Mouse (Mus musculus) stomach, postnatal 0 days (tissue): ENCODE results near the gene Elk4. TPM values are rescaled to one million over a fixed set of nuclear protein-coding genes. Genes with fewer than 3 reads are reported as not detected.
A peak's percentile ranks its signal among the peaks of the same experiment; 100 is the strongest.

Experiments used
- ATAC-seq: fragments of 200-750 bp; cut with Nextera tagmentation; 2 replicates; pipeline ENCODE4 v1.8.0; 2017; ENCODE audit not compliant: low FRiP score, low TSS enrichment
- DNase-seq: peaks from one replicate; pipeline ENCODE4 v3.0.0-alpha.2; 2016; ENCODE audit warnings: low spot score
- H3K27ac ChIP-seq: fragments of 300-500 bp; sonication (generic); replicated peaks from 2 replicates; pipeline ENCODE4 v1.5.1; 2014; ENCODE audit warnings: mild to moderate bottlenecking, control low read depth
- H3K27me3 ChIP-seq: fragments of 300-500 bp; sonication (generic); 2 replicates; pipeline ENCODE4 v1.6.1; 2014; ENCODE audit warnings: low read length; ENCODE audit not compliant: control insufficient read depth, insufficient read depth
- H3K36me3 ChIP-seq: fragments of 300-500 bp; sonication (generic); 2 replicates; pipeline ENCODE4 v1.6.1; 2014; ENCODE audit warnings: low read length, mixed read lengths; ENCODE audit not compliant: control insufficient read depth, insufficient read depth
- H3K4me1 ChIP-seq: fragments of 300-500 bp; sonication (generic); replicated peaks from 2 replicates; pipeline ENCODE4 v1.6.1; 2014; ENCODE audit warnings: antibody characterized with exemption; ENCODE audit not compliant: control insufficient read depth, insufficient read depth
- H3K4me2 ChIP-seq: fragments of 300-500 bp; sonication (generic); replicated peaks from 2 replicates; pipeline ENCODE4 v1.6.1; 2014; ENCODE audit warnings: low read depth, mild to moderate bottlenecking, control low read depth, moderate library complexity
- H3K4me3 ChIP-seq: fragments of 300-500 bp; sonication (generic); 2 replicates; pipeline ENCODE4 v1.5.1; 2014; ENCODE audit warnings: low read depth, low read length, control low read depth
- H3K9ac ChIP-seq: fragments of 300-500 bp; sonication (generic); 2 replicates; pipeline ENCODE4 v1.6.1; 2014; ENCODE audit warnings: mild to moderate bottlenecking, low read length, control low read depth, mixed read lengths
- H3K9me3 ChIP-seq: fragments of 300-500 bp; sonication (generic); 2 replicates; pipeline ENCODE4 v1.6.1; 2016; ENCODE audit warnings: low read length; ENCODE audit not compliant: control insufficient read depth
- CTCF ChIP-seq: IDR thresholded peaks from 2 replicates; pipeline ENCODE4 v1.5.1; 2016; ENCODE audit warnings: antibody characterized with exemption, low read depth, mild to moderate bottlenecking, moderate library complexity
- EP300 ChIP-seq: optimal IDR thresholded peaks from 2 replicates; pipeline ENCODE3; 2016; ENCODE audit warnings: antibody characterized with exemption
- WGBS: fragments of 180-500 bp; shearing (Covaris S2); extraction: QIAGEN DNeasy Blood & Tissue Kit; methylation state at CpG from one replicate; pipeline ENCODE4 v1.1.7; 2014; 5-methylcytosine and 5-hydroxymethylcytosine counted together
- polyA plus RNA-seq: library from polyadenylated mRNA; unstranded; fragments of >200 nt; fragmentation: Nextera tagmentation; extraction: Ambion mirVana; gene quantifications from 2 replicates; pipeline ENCODE4 v1.2.1, GENCODE M21; 2015

The Elk4 gene
- polyA plus RNA-seq, 1 experiment from 2014 or later, result 13.8 TPM

GRCm38 (mm10) chr1:131976886-131977285, 30.5 kb upstream of the Elk4 start:
- Histone ChIP-seq H3K9me3 (no peaks in the 10 kb centered on the region), H3K27me3 (no peaks in the 10 kb centered on the region), H3K36me3 (no peaks in the 10 kb centered on the region), H3K4me2 (no peak overlapping the region; the same call in 1 of the 2 replicates), H3K4me3 (no peak overlapping the region), H3K27ac (peak overlapping the region; percentile 79), H3K9ac (no peak overlapping the region), H3K4me1 (peaks cover 3% of the 10 kb centered on the region; the same call in 1 of the 2 replicates)
- whole genome bisulfite sequencing, result 71% methylated on average over 5 of the region's 5 CpGs
- ATAC-seq, result peak; percentile 71
- peak; percentile 76 for DNase-seq
- no peak for TF ChIP-seq EP300
- no peak for TF ChIP-seq CTCF

DNA sequence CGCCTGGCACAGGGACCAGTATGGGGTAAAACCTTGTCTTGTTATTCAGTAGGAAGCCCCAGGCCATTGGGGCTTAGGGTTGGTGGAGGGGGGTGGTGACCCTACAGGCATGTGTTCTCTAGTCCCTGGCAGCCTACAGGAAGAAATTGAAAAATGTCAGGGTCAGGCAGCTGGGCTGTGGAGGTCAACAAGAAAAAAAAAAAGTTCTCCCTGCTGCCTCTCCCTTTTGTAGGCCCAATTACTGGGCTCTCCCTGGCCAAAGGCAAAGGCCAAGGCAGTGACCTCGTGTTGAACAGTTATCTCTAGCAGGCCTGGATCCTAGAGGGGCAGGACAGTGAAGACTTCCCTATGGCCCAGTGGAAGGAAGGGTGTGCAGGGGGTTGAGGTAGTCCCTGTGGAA, 26.9 kb upstream of the Elk4 start:
- no peaks in the 10 kb centered on the region for H3K9me3 ChIP-seq

DNA sequence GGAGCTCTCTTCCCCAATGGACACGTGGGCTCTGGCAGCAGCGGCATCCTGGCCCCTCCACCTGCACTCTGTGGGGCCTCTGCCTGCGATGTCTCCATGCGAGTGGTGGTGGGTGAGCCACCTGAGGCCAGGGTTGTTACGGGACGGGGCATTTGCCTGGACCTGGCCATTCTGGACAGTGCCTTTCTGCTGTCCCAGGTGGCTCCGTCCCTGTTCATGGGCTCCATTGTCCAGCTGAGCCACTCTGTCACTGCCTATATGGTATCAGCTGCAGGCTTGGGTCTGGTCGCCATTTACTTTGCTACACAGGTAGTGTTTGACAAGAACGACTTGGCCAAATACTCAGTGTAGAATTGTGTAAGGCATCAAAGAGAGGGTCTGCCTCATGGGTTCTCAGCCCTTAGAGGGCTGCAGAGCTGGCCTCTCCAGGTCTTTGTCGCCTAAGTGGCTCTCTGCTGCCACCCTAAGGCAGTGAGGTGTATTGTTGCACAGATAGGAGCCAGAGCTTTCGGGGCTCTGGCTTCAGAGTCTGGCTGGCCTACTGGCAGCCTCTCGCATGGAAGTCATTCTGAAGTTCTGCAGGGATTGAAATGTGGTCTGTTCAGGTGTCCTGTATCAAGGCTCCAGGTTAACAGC, 25.9 kb upstream of the Elk4 start:
- 50% methylated on average over 12 of the region's 12 CpGs for WGBS

More for the DNA sequence above, 26.9 kb upstream of the Elk4 start:
- ATAC-seq (no peak), DNase-seq (no peak)
- H3K4me1 ChIP-seq, result no peaks in the 10 kb centered on the region
- no peak overlapping the region for H3K4me2 ChIP-seq
- 52% methylated on average over 2 of the region's 2 CpGs for WGBS
- TF ChIP-seq CTCF (no peak), EP300 (no peak)
- no peaks in the 10 kb centered on the region for H3K36me3 ChIP-seq
- no peak overlapping the region for H3K4me3 ChIP-seq
- H3K9ac ChIP-seq, result no peak overlapping the region
- H3K27ac ChIP-seq, result no peak overlapping the region
- H3K27me3 ChIP-seq, result no peaks in the 10 kb centered on the region

DNA sequence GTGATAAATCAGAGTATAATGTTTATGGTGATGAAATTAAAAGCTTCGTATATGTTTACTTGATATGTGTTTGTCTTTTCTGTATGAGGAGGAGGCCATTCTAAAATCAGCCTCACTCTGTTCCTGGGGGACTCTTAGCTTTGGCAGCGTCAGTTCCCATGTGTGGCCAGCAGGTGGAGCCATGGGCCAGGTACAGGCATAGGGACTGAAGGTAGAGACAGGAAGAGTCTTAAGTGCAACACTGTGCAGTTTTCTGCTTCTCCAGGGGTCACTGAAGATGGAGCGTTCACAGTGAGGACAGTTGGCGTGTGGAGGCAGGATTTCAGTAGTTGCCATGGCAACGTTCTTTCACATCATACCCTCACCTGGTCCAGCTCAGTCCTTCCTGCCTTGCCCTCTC, 24.5 kb upstream of the Elk4 start:
- H3K4me3 ChIP-seq, result no peak overlapping the region
- DNase-seq, result peak; percentile 85
- no peaks in the 10 kb centered on the region for H3K27me3 ChIP-seq
- ATAC-seq, result peak; percentile 25
- H3K36me3 ChIP-seq, result no peaks in the 10 kb centered on the region
- H3K9me3 ChIP-seq, result no peaks in the 10 kb centered on the region
- H3K4me2 ChIP-seq, result no peak overlapping the region
- WGBS, result 7% methylated on average over 5 of the region's 5 CpGs
- H3K4me1 ChIP-seq, result no peaks in the 10 kb centered on the region
- H3K27ac ChIP-seq, result no peak overlapping the region
- TF ChIP-seq CTCF (peak; percentile 98), EP300 (no peak)
- H3K9ac ChIP-seq, result no peak overlapping the region

More for the DNA sequence above, 25.9 kb upstream of the Elk4 start:
- Histone ChIP-seq H3K4me1 (no peaks in the 10 kb centered on the region), H3K4me3 (no peak overlapping the region), H3K9me3 (no peaks in the 10 kb centered on the region), H3K9ac (no peak overlapping the region), H3K27ac (no peak overlapping the region), H3K27me3 (no peaks in the 10 kb centered on the region), H3K4me2 (no peak overlapping the region), H3K36me3 (no peaks in the 10 kb centered on the region)
- peak; percentile 51 for ATAC-seq
- peak; percentile 83 for DNase-seq
- TF ChIP-seq EP300 (no peak), CTCF (peak; percentile 94)

GRCm38 (mm10) chr1:131983806-131984205, 23.6 kb upstream of the Elk4 start:
- Histone ChIP-seq H3K9ac (no peak overlapping the region), H3K4me3 (no peak overlapping the region), H3K4me2 (no peak overlapping the region), H3K27ac (no peak overlapping the region), H3K9me3 (no peaks in the 10 kb centered on the region), H3K4me1 (no peaks in the 10 kb centered on the region), H3K36me3 (no peaks in the 10 kb centered on the region), H3K27me3 (no peaks in the 10 kb centered on the region)
- TF ChIP-seq EP300 (no peak), CTCF (no peak)
- no peak for ATAC-seq
- DNase-seq, result no peak
- 71% methylated on average over 2 of the region's 2 CpGs for WGBS

- Histone ChIP-seq H3K4me3 (no peak overlapping the region), H3K27ac (no peak overlapping the region), H3K4me1 (no peaks in the 10 kb centered on the region), H3K9me3 (no peaks in the 10 kb centered on the region), H3K4me2 (no peak overlapping the region), H3K27me3 (no peaks in the 10 kb centered on the region), H3K36me3 (no peaks in the 10 kb centered on the region), H3K9ac (no peak overlapping the region)
- WGBS, result 57% methylated on average over 15 of the region's 15 CpGs
- TF ChIP-seq EP300, result no peak
- no peak for TF ChIP-seq CTCF
- DNase-seq, result peak; percentile 58
- ATAC-seq, result no peak
Measured at GRCm38 (mm10) chr1:131987432-131987831, 20.0 kb upstream of the Elk4 start.
